Mouse (Mus musculus) liver, embryonic 11.5 days (tissue): ENCODE measurements around the gene Pcolce2. TPM values are rescaled to one million over a fixed set of nuclear protein-coding genes. Genes with fewer than 3 reads are reported as not detected.
A peak's percentile ranks its signal among the peaks of the same experiment; 100 is the strongest.

Experiments used
- ATAC-seq: fragments of 200-750 bp; cut with Nextera tagmentation; replicated peaks from 2 replicates; pipeline ENCODE4 v1.8.0; 2017; ENCODE audit warnings: moderate number of reproducible peaks, mild to moderate bottlenecking, moderate TSS enrichment, moderate library complexity; ENCODE audit not compliant: low FRiP score
- DNase-seq: peaks from one replicate; pipeline ENCODE4 v3.0.0-alpha.2; 2017; ENCODE audit warnings: low spot score
- H3K27ac ChIP-seq: fragments of 300-500 bp; sonication (generic); 2 replicates; pipeline ENCODE4 v1.5.1; 2014; ENCODE audit warnings: mild to moderate bottlenecking, low read depth, low read length, control low read depth
- H3K27me3 ChIP-seq: fragments of 300-500 bp; sonication (generic); replicated peaks from 2 replicates; pipeline ENCODE4 v1.6.1; 2014; ENCODE audit warnings: low read length, mixed read lengths; ENCODE audit not compliant: control insufficient read depth, insufficient read depth
- H3K36me3 ChIP-seq: fragments of 300-500 bp; sonication (generic); 2 replicates; pipeline ENCODE4 v1.6.1; 2014; ENCODE audit warnings: mild to moderate bottlenecking, low read length, moderate library complexity, mixed read lengths; ENCODE audit not compliant: control insufficient read depth, insufficient read depth
- H3K4me1 ChIP-seq: fragments of 300-500 bp; sonication (generic); replicated peaks from 2 replicates; pipeline ENCODE4 v1.6.1; 2014; ENCODE audit warnings: low read length, mixed read lengths; ENCODE audit not compliant: control insufficient read depth, insufficient read depth
- H3K4me2 ChIP-seq: fragments of 300-500 bp; sonication (generic); 2 replicates; pipeline ENCODE4 v1.6.1; 2014; ENCODE audit warnings: mild to moderate bottlenecking, control low read depth, moderate library complexity
- H3K4me3 ChIP-seq: fragments of 300-500 bp; sonication (generic); 2 replicates; pipeline ENCODE4 v1.5.1; 2014; ENCODE audit warnings: low read depth, low read length, control low read depth
- H3K9ac ChIP-seq: fragments of 300-500 bp; sonication (generic); 2 replicates; pipeline ENCODE4 v1.6.1; 2014; ENCODE audit warnings: low read depth, low read length, control low read depth
- H3K9me3 ChIP-seq: fragments of 300-500 bp; sonication (generic); 2 replicates; pipeline ENCODE4 v1.6.1; 2016; ENCODE audit warnings: low read length, inconsistent platforms, mixed read lengths; ENCODE audit not compliant: control insufficient read depth
- WGBS: fragments of 180-500 bp; shearing (Covaris S2); extraction: QIAGEN DNeasy Blood & Tissue Kit; methylation state at CpG from one replicate; pipeline ENCODE4 v1.1.7; 2014; 5-methylcytosine and 5-hydroxymethylcytosine counted together
- polyA plus RNA-seq: library from polyadenylated mRNA; unstranded; fragments of >200 nt; fragmentation: Nextera tagmentation; extraction: Ambion mirVana; gene quantifications from 2 replicates; pipeline ENCODE4 v1.2.1, GENCODE M21; 2014

The Pcolce2 gene
- polyA plus RNA-seq, 1 experiment from 2014 or later, result 14.0 TPM

GRCm38 (mm10) chr9:95607196-95607595 lies 30.2 kb upstream of the Pcolce2 start:
- Histone ChIP-seq H3K9me3 (no peaks in the 10 kb centered on the region), H3K27me3 (no peaks in the 10 kb centered on the region), H3K4me2 (no peak overlapping the region), H3K36me3 (no peaks in the 10 kb centered on the region), H3K9ac (no peak overlapping the region), H3K4me3 (no peak overlapping the region), H3K27ac (no peak overlapping the region), H3K4me1 (no peaks in the 10 kb centered on the region)
- DNase-seq, result no peak
- ATAC-seq, result no peak
- WGBS, result 61% methylated on average over 5 of the region's 5 CpGs

DNA sequence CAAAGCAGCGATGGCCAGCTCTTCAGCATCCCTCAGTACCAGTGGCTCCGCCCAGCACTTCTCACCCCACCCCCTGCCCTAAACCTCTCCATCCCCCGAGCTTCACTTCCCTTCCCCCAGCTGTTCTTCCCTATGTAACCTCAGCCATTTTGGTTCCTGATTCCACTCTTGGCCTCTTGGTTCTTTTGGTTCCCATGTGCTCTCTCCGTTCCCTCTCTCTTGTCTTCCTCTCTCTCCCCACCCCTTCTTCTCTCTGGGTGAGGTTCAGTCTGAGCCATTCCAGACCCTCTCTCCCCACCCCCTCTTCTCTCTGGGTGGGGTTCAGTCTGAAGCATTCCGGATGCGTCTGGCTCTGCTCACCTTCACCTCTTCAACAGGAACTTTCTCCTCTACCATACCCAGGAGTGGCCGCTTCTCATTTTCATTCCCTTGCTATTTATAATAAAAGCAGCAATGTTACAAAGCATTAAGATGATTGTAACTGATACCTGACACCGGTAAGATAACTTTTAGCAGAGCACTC lies 25.1 kb upstream of the Pcolce2 start:
- no peak overlapping the region for H3K27ac ChIP-seq
- DNase-seq (no peak), ATAC-seq (no peak)
- no peaks in the 10 kb centered on the region for H3K9me3 ChIP-seq
- no peak overlapping the region for H3K9ac ChIP-seq
- H3K36me3 ChIP-seq, result no peaks in the 10 kb centered on the region
- WGBS, result 67% methylated on average over 8 of the region's 8 CpGs
- H3K4me1 ChIP-seq, result no peaks in the 10 kb centered on the region
- no peak overlapping the region for H3K4me2 ChIP-seq
- H3K27me3 ChIP-seq, result no peaks in the 10 kb centered on the region
- H3K4me3 ChIP-seq, result no peak overlapping the region

- Histone ChIP-seq H3K36me3 (no peaks in the 10 kb centered on the region), H3K4me2 (no peak overlapping the region), H3K27ac (no peak overlapping the region), H3K9ac (no peak overlapping the region), H3K9me3 (no peaks in the 10 kb centered on the region), H3K4me1 (no peaks in the 10 kb centered on the region), H3K4me3 (no peak overlapping the region), H3K27me3 (no peaks in the 10 kb centered on the region)
- 23% methylated on average over 9 of the region's 9 CpGs for WGBS
- ATAC-seq (no peak), DNase-seq (no peak)
Observed at GRCm38 (mm10) chr9:95613426-95614127, 23.8 kb upstream of the Pcolce2 start.

DNA sequence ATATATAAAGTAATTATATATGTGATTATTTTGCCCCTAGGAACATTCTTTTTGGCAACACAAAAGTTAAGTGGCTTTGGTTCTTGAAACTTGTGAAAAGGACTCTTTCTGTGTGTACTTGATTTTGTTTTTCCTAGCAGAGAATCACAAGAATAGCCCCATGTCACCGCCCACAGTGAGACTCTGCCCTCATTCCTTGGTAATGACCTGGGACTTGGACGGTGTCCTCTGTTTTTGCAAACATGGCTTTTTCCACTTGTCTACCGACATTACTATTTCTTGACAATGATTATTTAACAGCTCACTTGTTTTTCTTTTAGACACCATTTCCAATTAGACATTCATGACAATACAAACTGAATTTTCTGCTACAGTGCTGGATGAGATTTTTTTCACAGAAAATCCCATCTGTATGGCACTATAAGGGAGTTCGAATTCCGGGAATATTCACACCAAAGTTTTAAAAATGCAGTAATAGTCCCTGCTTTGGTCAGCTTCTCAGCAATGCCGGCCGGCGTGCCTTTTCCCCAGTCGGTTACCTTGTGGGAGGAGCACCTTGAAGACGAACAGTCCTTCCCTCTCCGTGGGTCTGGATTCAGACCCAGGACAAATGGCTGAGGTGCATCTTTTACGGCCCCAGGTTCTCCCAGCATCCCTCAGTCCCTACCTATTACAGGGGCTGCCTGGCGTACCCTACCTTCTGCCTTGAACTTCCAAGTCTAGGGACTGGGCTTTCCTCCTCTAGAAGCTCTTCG lies 22.4 kb upstream of the Pcolce2 start:
- ATAC-seq, result no peak
- WGBS, result 72% methylated on average over 14 of the region's 14 CpGs
- H3K9me3 ChIP-seq, result no peaks in the 10 kb centered on the region

DNA sequence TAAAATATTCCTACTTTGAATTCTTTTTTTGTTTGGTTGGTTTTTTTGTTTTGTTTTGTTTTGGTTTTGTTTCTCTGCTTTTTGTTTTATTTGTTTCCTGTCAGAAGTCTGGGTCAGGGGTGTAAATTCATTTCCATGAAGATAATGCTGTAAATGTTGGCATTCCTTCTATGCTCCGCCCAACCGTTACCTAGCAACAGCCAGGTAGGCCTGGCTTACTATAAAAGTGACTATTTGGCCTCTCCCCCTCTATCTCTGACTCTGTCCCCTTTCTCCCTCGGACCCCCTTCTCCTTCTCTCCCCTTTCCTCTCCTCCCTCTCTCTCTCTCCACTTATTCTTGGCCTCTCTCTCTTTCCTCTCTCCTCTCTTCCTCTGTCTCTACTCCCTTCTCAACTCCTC lies 21.4 kb upstream of the Pcolce2 start:
- H3K4me2 ChIP-seq, result no peak overlapping the region
- DNase-seq (no peak), ATAC-seq (no peak)
- no peaks in the 10 kb centered on the region for H3K9me3 ChIP-seq
- H3K27ac ChIP-seq, result no peak overlapping the region
- no peaks in the 10 kb centered on the region for H3K4me1 ChIP-seq
- H3K27me3 ChIP-seq, result no peaks in the 10 kb centered on the region
- no peaks in the 10 kb centered on the region for H3K36me3 ChIP-seq
- H3K9ac ChIP-seq, result no peak overlapping the region
- no peak overlapping the region for H3K4me3 ChIP-seq
- 74% methylated on average over 3 of the region's 3 CpGs for WGBS

More for the DNA sequence above, 22.4 kb upstream of the Pcolce2 start:
- Histone ChIP-seq H3K36me3 (no peaks in the 10 kb centered on the region), H3K9ac (no peak overlapping the region), H3K4me1 (no peaks in the 10 kb centered on the region), H3K27ac (no peak overlapping the region), H3K4me3 (no peak overlapping the region), H3K4me2 (no peak overlapping the region), H3K27me3 (no peaks in the 10 kb centered on the region)
- DNase-seq, result no peak

DNA sequence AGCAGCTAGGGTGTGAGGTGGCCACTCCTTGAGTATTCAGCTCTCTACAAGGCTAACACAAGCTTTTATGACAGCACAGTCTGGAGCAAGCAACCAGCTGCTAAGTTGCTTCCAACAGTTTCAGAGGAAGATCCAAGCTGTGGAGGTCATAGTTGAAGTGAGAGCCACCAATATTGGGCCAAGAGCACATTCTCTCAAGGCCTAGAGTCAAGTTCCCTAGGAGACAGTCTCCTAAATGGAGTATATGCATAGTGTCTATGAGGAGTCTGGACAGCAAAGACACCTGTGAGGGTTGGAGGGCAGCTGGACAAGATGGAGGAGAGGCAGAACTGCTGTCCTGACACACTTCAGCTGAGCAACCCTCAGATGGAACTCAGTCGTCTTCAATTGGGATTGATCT lies 18.8 kb upstream of the Pcolce2 start:
- ATAC-seq, result no peak
- Histone ChIP-seq H3K36me3 (no peaks in the 10 kb centered on the region), H3K4me3 (no peak overlapping the region), H3K9ac (no peak overlapping the region), H3K9me3 (no peaks in the 10 kb centered on the region), H3K4me1 (no peaks in the 10 kb centered on the region), H3K27ac (no peak overlapping the region), H3K27me3 (no peaks in the 10 kb centered on the region), H3K4me2 (no peak overlapping the region)
- 77% methylated on average over 1 of the region's 1 CpGs for WGBS
- DNase-seq, result no peak

GRCm38 (mm10) chr9:95624072-95624471 lies 13.3 kb upstream of the Pcolce2 start:
- Histone ChIP-seq H3K27ac (no peak overlapping the region), H3K4me3 (no peak overlapping the region), H3K27me3 (no peaks in the 10 kb centered on the region; the same call in 1 of the 2 replicates), H3K4me1 (no peaks in the 10 kb centered on the region), H3K9ac (no peak overlapping the region), H3K36me3 (no peaks in the 10 kb centered on the region), H3K9me3 (no peaks in the 10 kb centered on the region), H3K4me2 (no peak overlapping the region)
- WGBS, result 78% methylated on average over 3 of the region's 3 CpGs
- no peak for DNase-seq
- no peak for ATAC-seq

GRCm38 (mm10) chr9:95628439-95628948 lies 8.9 kb upstream of the Pcolce2 start:
- DNase-seq, result peak; percentile 21
- H3K4me2 ChIP-seq, result no peak overlapping the region
- no peaks in the 10 kb centered on the region for H3K36me3 ChIP-seq
- no peak for ATAC-seq
- H3K9me3 ChIP-seq, result no peaks in the 10 kb centered on the region; the same call in 1 of the 2 replicates
- H3K27me3 ChIP-seq, result no peaks in the 10 kb centered on the region; the same call in 1 of the 2 replicates
- H3K9ac ChIP-seq, result no peak overlapping the region
- H3K4me1 ChIP-seq, result no peaks in the 10 kb centered on the region
- H3K27ac ChIP-seq, result no peak overlapping the region
- WGBS, result 76% methylated on average over 6 of the region's 6 CpGs
- no peak overlapping the region for H3K4me3 ChIP-seq
